8 mouse cellular contexts compared by ENCODE assay signal in the genomic region with DNA sequence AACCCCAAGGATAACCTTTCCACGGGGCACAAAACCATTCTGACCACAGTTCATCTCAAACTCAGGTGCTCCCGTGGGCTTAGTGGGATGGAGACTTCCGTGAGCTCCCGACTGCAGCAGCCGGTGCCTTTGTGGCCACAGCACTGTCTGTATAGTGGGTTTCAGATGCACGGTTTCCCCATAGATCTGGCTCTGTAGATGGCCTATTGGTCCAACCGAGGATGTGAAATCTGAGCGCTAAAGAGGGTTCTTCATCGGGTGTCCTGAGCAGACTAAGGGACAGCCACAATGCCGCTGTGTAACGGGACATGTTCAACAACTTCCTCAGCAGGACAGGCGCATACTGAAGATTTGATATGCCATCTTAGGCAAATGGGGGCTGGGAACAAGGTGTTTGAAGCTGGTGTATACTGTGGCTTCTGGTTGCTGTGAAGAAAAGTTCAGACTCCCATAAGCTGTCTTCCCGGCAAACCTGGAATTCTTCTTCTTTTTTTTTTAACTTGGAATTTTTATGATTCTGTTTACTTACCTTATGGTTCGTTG. TPM values are rescaled to one million over a fixed set of nuclear protein-coding genes. Genes with fewer than 3 reads are reported as not detected.
A peak's percentile ranks its signal among the peaks of the same experiment; 100 is the strongest.
DNase-seq lines count a peak whose midpoint lies in the region; ATAC-seq and TF ChIP-seq lines count a peak whose summit lies in the region.

No protein-coding gene starts in this region.

- H3K4me1 ChIP-seq in heart, embryonic 14.5 days (ENCODE audit: control insufficient read depth in 2 of 2, insufficient read depth in 2 of 2, low read length in 2 of 2) = peaks cover 5 to 15% of the 10 kb centered on the region in 2 experiments
- peaks cover 13% of the 10 kb centered on the region for H3K4me1 ChIP-seq in bone marrow macrophage, adult 2 months (ENCODE audit: control insufficient read depth, insufficient read depth, low read length)
- peaks cover 18% of the 10 kb centered on the region for H3K4me1 ChIP-seq in hindbrain, embryonic 13.5 days (replicated peaks)
- peaks cover 17% of the 10 kb centered on the region for H3K4me1 ChIP-seq in midbrain, embryonic 16.5 days (ENCODE audit: control insufficient read depth, insufficient read depth, low read length)

- TF ChIP-seq CTCF in bone marrow macrophage, adult 2 months (IDR thresholded peaks at IDR 0.05; ENCODE audit: low read depth, low read length) = no peak

- H3K27ac ChIP-seq in heart, embryonic 14.5 days (replicated peaks in 1 of 2; ENCODE audit: control insufficient read depth in 1 of 2, insufficient read depth in 1 of 2, low read depth in 2 of 2, low read length in 2 of 2) = peak overlapping the region in 1 of 2 experiments; percentile 67; a peak in 2 of 4 replicates
- H3K27ac ChIP-seq in bone marrow macrophage, adult 2 months (ENCODE audit: insufficient read depth, low read depth, low read length) = peak overlapping the region; percentile 21; the same call in 1 of the 2 replicates
- peak overlapping the region; percentile 88 for H3K27ac ChIP-seq in hindbrain, embryonic 13.5 days
- peak overlapping the region; percentile 78 for H3K27ac ChIP-seq in midbrain, embryonic 16.5 days (ENCODE audit: low read length)

- H3K9ac ChIP-seq in heart, embryonic 14.5 days (ENCODE audit: low read length) = peak overlapping the region; percentile 85
- H3K9ac ChIP-seq in hindbrain, embryonic 13.5 days = peak overlapping the region; percentile 79
- H3K9ac ChIP-seq in midbrain, embryonic 16.5 days (ENCODE audit: low read depth, low read length) = peak overlapping the region; percentile 72

- peak overlapping the region; percentile 57 to 66; a peak in 3 of 4 replicates for H3K4me3 ChIP-seq in heart, embryonic 14.5 days (ENCODE audit: control insufficient read depth in 1 of 2, insufficient read depth in 1 of 2, low read depth in 1 of 2, low read length in 2 of 2)
- H3K4me3 ChIP-seq in bone marrow macrophage, adult 2 months (ENCODE audit: insufficient read depth, low read length) = peak overlapping the region; percentile 79
- peak overlapping the region; percentile 50 for H3K4me3 ChIP-seq in hindbrain, embryonic 13.5 days
- peak overlapping the region; percentile 49 for H3K4me3 ChIP-seq in midbrain, embryonic 16.5 days (ENCODE audit: low read depth, low read length)

- no peaks in the 10 kb centered on the region for H3K9me3 ChIP-seq in heart, embryonic 14.5 days (ENCODE audit: control insufficient read depth, low read length)
- H3K9me3 ChIP-seq in hindbrain, embryonic 13.5 days = no peaks in the 10 kb centered on the region
- H3K9me3 ChIP-seq in midbrain, embryonic 16.5 days (replicated peaks; ENCODE audit: control insufficient read depth, low read length, poor library complexity, severe bottlenecking) = no peaks in the 10 kb centered on the region

- DNase-seq in heart, adult 8-10 months (ENCODE audit: low spot score) = no peak
- DNase-seq in layer of hippocampus, postnatal 25 days (ENCODE audit: extremely low spot score in 1 of 2, low spot score in 1 of 2) = no peak
- no peak for DNase-seq in cerebellum, postnatal 4 days (ENCODE audit: low spot score in 2 of 2)
- no peak for DNase-seq in layer of hippocampus, adult 11-12 months (ENCODE audit: low spot score)

- WGBS in heart, embryonic 14.5 days = 41% methylated on average over 14 of the region's 14 CpGs
- 35% methylated on average over 14 of the region's 14 CpGs for WGBS in hindbrain, embryonic 13.5 days
- WGBS in midbrain, embryonic 16.5 days = 34% methylated on average over 14 of the region's 14 CpGs

- no peak for TF ChIP-seq POLR2A in bone marrow macrophage, adult 2 months (IDR thresholded peaks at IDR 0.05; ENCODE audit: borderline replicate concordance, low read depth, low read length)

- peak overlapping the region; percentile 88 for H3K4me2 ChIP-seq in heart, embryonic 14.5 days (ENCODE audit: low read length)
- H3K4me2 ChIP-seq in hindbrain, embryonic 13.5 days = peak overlapping the region; percentile 76
- peak overlapping the region; percentile 74 for H3K4me2 ChIP-seq in midbrain, embryonic 16.5 days (ENCODE audit: low read length)

- no peaks in the 10 kb centered on the region for H3K36me3 ChIP-seq in heart, embryonic 14.5 days (ENCODE audit: control insufficient read depth, insufficient read depth, low read length)
- no peaks in the 10 kb centered on the region for H3K36me3 ChIP-seq in hindbrain, embryonic 13.5 days
- no peaks in the 10 kb centered on the region for H3K36me3 ChIP-seq in midbrain, embryonic 16.5 days (ENCODE audit: control insufficient read depth, insufficient read depth, low read length)

- H3K27me3 ChIP-seq in heart, embryonic 14.5 days (ENCODE audit: control insufficient read depth, insufficient read depth, low read length) = peaks cover 10% of the 10 kb centered on the region; the same call in 1 of the 2 replicates
- peaks cover 2% of the 10 kb centered on the region; the same call in 1 of the 2 replicates for H3K27me3 ChIP-seq in hindbrain, embryonic 13.5 days
- no peaks in the 10 kb centered on the region for H3K27me3 ChIP-seq in midbrain, embryonic 16.5 days (ENCODE audit: control insufficient read depth, insufficient read depth, low read depth, low read length)

- ATAC-seq in heart, embryonic 14.5 days (ENCODE audit: insufficient number of reproducible peaks, insufficient read depth, low FRiP score, low read depth) = no peak
- ATAC-seq in hindbrain, embryonic 13.5 days (ENCODE audit: low FRiP score) = no peak
- no peak for ATAC-seq in midbrain, embryonic 16.5 days

RNA-seq across cellular contexts. Expression of a gene that starts 0.8 kb away (rescaled TPM):
- 2.2 and 2.5 TPM in 2 replicates for polyA plus RNA-seq in heart, embryonic 14.5 days (2014; fragmentation: Nextera tagmentation; extraction: Ambion mirVana)
- 1 to 10 TPM in 1 of 4 experiments, under 1 TPM in 3; 0.56 to 1.9 (median 0.71) TPM for total RNA-seq in heart, adult 8-10 months (2022)
- 4.8 and 5.6 TPM in 2 replicates for polyA plus RNA-seq in bone marrow macrophage, adult 2 months (2012; ENCODE audit: insufficient read depth, insufficient read length, missing spikeins)
- 10.8 and 12.1 TPM in 2 replicates for polyA plus RNA-seq in hindbrain, embryonic 13.5 days (2015; fragmentation: Nextera tagmentation; extraction: Ambion mirVana)
- polyA plus RNA-seq in midbrain, embryonic 16.5 days (2015; fragmentation: Nextera tagmentation; extraction: Ambion mirVana) = 16.7 and 19.1 TPM in 2 replicates
- 1 to 10 TPM; 7.9 to 9.0 TPM for total RNA-seq in layer of hippocampus, postnatal 25 days (2021)

RNA-seq across cellular contexts. Expression of a gene that starts 13.9 kb away (rescaled TPM):
- polyA plus RNA-seq in heart, embryonic 14.5 days (2014; fragmentation: Nextera tagmentation; extraction: Ambion mirVana) = 3.8 and 4.3 TPM in 2 replicates
- 10 to 100 TPM; 18.4 to 21.5 (median 20.8) TPM for total RNA-seq in heart, adult 8-10 months (2022)
- polyA plus RNA-seq in bone marrow macrophage, adult 2 months (2012; ENCODE audit: insufficient read depth, insufficient read length, missing spikeins) = 12.2 and 12.6 TPM in 2 replicates
- polyA plus RNA-seq in hindbrain, embryonic 13.5 days (2015; fragmentation: Nextera tagmentation; extraction: Ambion mirVana) = 13.0 and 13.2 TPM in 2 replicates
- polyA plus RNA-seq in midbrain, embryonic 16.5 days (2015; fragmentation: Nextera tagmentation; extraction: Ambion mirVana) = 15.4 and 16.9 TPM in 2 replicates
- total RNA-seq in layer of hippocampus, postnatal 25 days (2021) = 100 to 1,000 TPM; 195 to 201 TPM

RNA-seq across cellular contexts. Expression of a gene that starts 34.6 kb away (rescaled TPM):
- polyA plus RNA-seq in heart, embryonic 14.5 days (2014; fragmentation: Nextera tagmentation; extraction: Ambion mirVana) = 0.32 TPM in 1 of 2 replicates, not detected in the other
- not detected for total RNA-seq in heart, adult 8-10 months (2022)
- polyA plus RNA-seq in bone marrow macrophage, adult 2 months (2012; ENCODE audit: insufficient read depth, insufficient read length, missing spikeins) = not detected in 2 replicates
- polyA plus RNA-seq in hindbrain, embryonic 13.5 days (2015; fragmentation: Nextera tagmentation; extraction: Ambion mirVana) = 50.2 and 52.0 TPM in 2 replicates
- polyA plus RNA-seq in midbrain, embryonic 16.5 days (2015; fragmentation: Nextera tagmentation; extraction: Ambion mirVana) = 75.0 and 84.4 TPM in 2 replicates
- total RNA-seq in layer of hippocampus, postnatal 25 days (2021) = 10 to 100 TPM; 55.0 to 59.8 TPM

RNA-seq across cellular contexts. Expression of a gene that starts 42.9 kb away (rescaled TPM):
- polyA plus RNA-seq in heart, embryonic 14.5 days (2014; fragmentation: Nextera tagmentation; extraction: Ambion mirVana) = 16.9 and 17.9 TPM in 2 replicates
- 1 to 10 TPM; 8.0 to 9.5 (median 8.8) TPM for total RNA-seq in heart, adult 8-10 months (2022)
- polyA plus RNA-seq in bone marrow macrophage, adult 2 months (2012; ENCODE audit: insufficient read depth, insufficient read length, missing spikeins) = 8.3 and 8.9 TPM in 2 replicates
- 125 and 134 TPM in 2 replicates for polyA plus RNA-seq in hindbrain, embryonic 13.5 days (2015; fragmentation: Nextera tagmentation; extraction: Ambion mirVana)
- polyA plus RNA-seq in midbrain, embryonic 16.5 days (2015; fragmentation: Nextera tagmentation; extraction: Ambion mirVana) = 111 and 125 TPM in 2 replicates
- 10 to 100 TPM; 36.4 to 42.7 TPM for total RNA-seq in layer of hippocampus, postnatal 25 days (2021)

Comparison
In these comparisons a context has a peak if more than half of its experiments do, and no peak if none do; other contexts are left out.
1. RNA of a gene that starts 34.6 kb away (polyA plus RNA-seq): 75.0 to 84.4 TPM in midbrain, embryonic 16.5 days and 50.2 to 52.0 TPM in hindbrain, embryonic 13.5 days; 0.32 TPM in heart, embryonic 14.5 days and not detected in bone marrow macrophage, adult 2 months; every median in the first group is over 10 times any median in the second.
2. Peak in every context shown above with its lines, with median percentiles within 50 percentile points of each other: H3K4me2 ChIP-seq, H3K4me3 ChIP-seq and H3K9ac ChIP-seq.